Mouse (Mus musculus) T-helper 1 cell (primary cell): ENCODE data around the gene Btbd35f30.
"Not testable (repeated sequence)": the region's sequence is repeated elsewhere in the genome, so short reads cannot be mapped to it uniquely, and the experiment has no call there.

Source experiments
- in situ Hi-C: fragments of 300-600 bp; cut with MboI, MseI; formaldehyde crosslinking; loops from one replicate; pipeline ENCODE4 v1.15.1; 2025; ENCODE audit warnings: high pct_unique_total_duplicates

Btbd35f30 gene

DNA sequence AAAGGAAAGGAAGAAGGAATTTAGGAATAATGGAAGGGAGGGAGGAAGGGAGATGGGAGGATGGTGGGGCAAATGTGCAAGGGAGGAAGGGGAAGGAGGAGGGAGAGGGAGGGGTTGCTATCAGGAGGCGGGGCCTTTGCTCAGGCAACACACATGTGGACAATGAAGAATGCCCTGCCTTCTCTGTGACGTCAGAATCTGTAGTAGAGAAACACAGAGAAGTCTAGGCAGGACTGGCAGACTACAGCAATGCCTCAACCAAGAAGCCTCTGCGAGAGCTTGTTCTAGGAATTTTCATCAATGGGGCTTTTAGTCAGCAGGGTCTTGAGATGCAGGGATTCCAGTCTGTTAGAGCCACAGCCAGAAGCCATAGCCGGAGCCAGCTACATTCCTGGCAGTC, at the start of gene Btbd35f30:
TSS of gene Btbd35f30 (plus strand) at position 301 of the 400 bp plus-strand sequence.
- in situ Hi-C loops, result not testable (repeated sequence)

DNA sequence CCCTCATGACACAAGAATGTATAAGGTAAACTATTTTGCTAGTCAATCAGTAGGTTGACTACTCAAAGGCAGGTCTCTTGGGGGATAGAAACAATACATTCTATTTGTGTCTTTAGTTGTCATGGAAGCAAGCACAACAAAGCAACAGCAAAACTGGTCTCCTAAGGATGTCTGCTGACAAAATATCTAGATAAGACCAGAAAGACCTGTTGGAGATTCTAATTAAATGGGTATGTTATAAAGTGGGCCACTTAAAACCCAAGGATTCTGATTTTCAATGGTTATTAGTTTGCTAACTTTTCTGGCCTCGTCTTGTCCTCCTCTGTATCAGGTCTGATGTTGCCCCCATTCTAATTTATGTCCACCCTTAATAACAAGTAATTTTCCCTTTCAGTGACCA, 47.0 kb downstream of the Btbd35f30 start, which contains the start of gene Gm21789:
TSS of gene Gm21789 (plus strand) at position 301 of the 400 bp plus-strand sequence.
- in situ Hi-C loops, result loop anchor here (10.0 kb wide), 1 partner anchor 1043 kb away; the partner anchor contains the start of gene Gm21870
